Mouse (Mus musculus) erythroblast, embryonic 14.5 days (primary cell): ENCODE measurements around the gene Xrn1. TPM values are rescaled to one million over a fixed set of nuclear protein-coding genes. Genes with fewer than 3 reads are reported as not detected.
"Not testable (repeated sequence)": the region's sequence is repeated elsewhere in the genome, so short reads cannot be mapped to it uniquely, and the experiment has no call there.

Source experiments
- H3K27me3 ChIP-seq: 2 replicates; pipeline ENCODE4 v1.6.1; 2012; ENCODE audit warnings: inconsistent platforms; ENCODE audit not compliant: control insufficient read depth
- H3K36me3 ChIP-seq: 2 replicates; pipeline ENCODE4 v1.6.1; 2012; ENCODE audit warnings: mild to moderate bottlenecking, inconsistent platforms; ENCODE audit not compliant: control insufficient read depth
- H3K4me1 ChIP-seq: 2 replicates; pipeline ENCODE4 v1.6.1; 2012; ENCODE audit warnings: inconsistent platforms; ENCODE audit not compliant: control insufficient read depth
- H3K4me3 ChIP-seq: replicated peaks from 2 replicates; pipeline ENCODE3; 2012; ENCODE audit warnings: moderate library complexity, mild to moderate bottlenecking, inconsistent platforms
- H3K9me3 ChIP-seq: 2 replicates; pipeline ENCODE4 v1.6.1; 2012; ENCODE audit warnings: low read length, inconsistent platforms, mixed read lengths; ENCODE audit not compliant: control insufficient read depth
- GATA1 ChIP-seq: IDR thresholded peaks from 2 replicates; pipeline ENCODE4 v1.6.1; 2012; ENCODE audit warnings: low read length, inconsistent platforms, mixed read lengths
- TAL1 ChIP-seq: IDR thresholded peaks from 3 replicates; pipeline ENCODE4 v1.6.1; 2012; ENCODE audit warnings: low read length, inconsistent platforms, mixed read lengths
- polyA plus RNA-seq: library from polyadenylated mRNA; stranded (reverse); fragments of >175 nt; gene quantifications from 2 replicates; pipeline ENCODE4 v1.2.3, GENCODE M21; 2012

Gene Xrn1
- polyA plus RNA-seq = 0.03 and 0.21 TPM in 2 replicates

- Histone ChIP-seq H3K4me1 (peaks cover 32% of the 10 kb centered on the region), H3K9me3 (no peaks in the 10 kb centered on the region), H3K4me3 (peak within 1 kb of the TSS; percentile 87), H3K36me3 (peaks cover 25% of the 10 kb centered on the region), H3K27me3 (no peaks in the 10 kb centered on the region)
- no peak for TF ChIP-seq TAL1
- TF ChIP-seq GATA1 = no peak
Measured at GRCm38 (mm10) chr9:95954585-95955461, at the start of gene Xrn1. Gene Xrn1 (plus strand): TSS chr9:95954760.

GRCm38 (mm10) chr9:95932855-95933254, 21.7 kb upstream of the Xrn1 start:
- no peak for TF ChIP-seq GATA1
- TF ChIP-seq TAL1 = no peak
- peaks cover 9% of the 10 kb centered on the region for H3K36me3 ChIP-seq
- H3K9me3 ChIP-seq = no peaks in the 10 kb centered on the region
- H3K4me1 ChIP-seq = peaks cover 4% of the 10 kb centered on the region
- H3K4me3 ChIP-seq = no peak overlapping the region
- H3K27me3 ChIP-seq = no peaks in the 10 kb centered on the region

- H3K4me3 ChIP-seq = peak overlapping the region; percentile 87
Measured at GRCm38 (mm10) chr9:95953658-95954057, 902 bp upstream of the Xrn1 start.

GRCm38 (mm10) chr9:95954226-95954584, 355 bp upstream of the Xrn1 start:
- H3K9me3 ChIP-seq = no peaks in the 10 kb centered on the region
- TF ChIP-seq TAL1 = no peak
- no peaks in the 10 kb centered on the region for H3K27me3 ChIP-seq
- peaks cover 27% of the 10 kb centered on the region for H3K4me1 ChIP-seq
- H3K36me3 ChIP-seq = peaks cover 20% of the 10 kb centered on the region
- H3K4me3 ChIP-seq = peak overlapping the region; percentile 87

More at GRCm38 (mm10) chr9:95953658-95954057, 902 bp upstream of the Xrn1 start:
- Histone ChIP-seq H3K27me3 (no peaks in the 10 kb centered on the region), H3K36me3 (peaks cover 15% of the 10 kb centered on the region), H3K9me3 (no peaks in the 10 kb centered on the region), H3K4me1 (peaks cover 25% of the 10 kb centered on the region)
- no peak for TF ChIP-seq TAL1
- TF ChIP-seq GATA1 = no peak

GRCm38 (mm10) chr9:95957611-95958010, 3.1 kb downstream of the Xrn1 start:
- no peaks in the 10 kb centered on the region for H3K27me3 ChIP-seq
- no peak for TF ChIP-seq GATA1
- TF ChIP-seq TAL1 = no peak

GRCm38 (mm10) chr9:95958041-95958730, 3.6 kb downstream of the Xrn1 start:
- no peak overlapping the region for H3K4me3 ChIP-seq
- H3K4me1 ChIP-seq = peaks cover 32% of the 10 kb centered on the region
- H3K36me3 ChIP-seq = peaks cover 27% of the 10 kb centered on the region
- TF ChIP-seq GATA1 = no peak
- no peak for TF ChIP-seq TAL1
- H3K9me3 ChIP-seq = no peaks in the 10 kb centered on the region
- no peaks in the 10 kb centered on the region for H3K27me3 ChIP-seq

More at GRCm38 (mm10) chr9:95957611-95958010, 3.1 kb downstream of the Xrn1 start:
- Histone ChIP-seq H3K4me3 (no peak overlapping the region), H3K9me3 (no peaks in the 10 kb centered on the region), H3K4me1 (peaks cover 32% of the 10 kb centered on the region), H3K36me3 (peaks cover 27% of the 10 kb centered on the region)

- Histone ChIP-seq H3K4me1 (peaks cover 28% of the 10 kb centered on the region), H3K36me3 (peaks cover 27% of the 10 kb centered on the region)
- not testable (repeated sequence) for H3K9me3 ChIP-seq, H3K27me3 ChIP-seq, H3K4me3 ChIP-seq
Measured at GRCm38 (mm10) chr9:95958731-95959105, 4.2 kb downstream of the Xrn1 start.

- no peak overlapping the region for H3K4me3 ChIP-seq
- no peaks in the 10 kb centered on the region for H3K27me3 ChIP-seq
- no peaks in the 10 kb centered on the region for H3K9me3 ChIP-seq
- peaks cover 30% of the 10 kb centered on the region for H3K36me3 ChIP-seq
- TF ChIP-seq TAL1 = no peak
- TF ChIP-seq GATA1 = no peak
- H3K4me1 ChIP-seq = peaks cover 24% of the 10 kb centered on the region
Measured at GRCm38 (mm10) chr9:95959246-95959645, 4.7 kb downstream of the Xrn1 start.

- H3K4me3 ChIP-seq = no peak overlapping the region
- TF ChIP-seq GATA1 = no peak
- TF ChIP-seq TAL1 = no peak
- peaks cover 24% of the 10 kb centered on the region for H3K4me1 ChIP-seq
- no peaks in the 10 kb centered on the region for H3K27me3 ChIP-seq
- no peaks in the 10 kb centered on the region for H3K9me3 ChIP-seq
- peaks cover 36% of the 10 kb centered on the region for H3K36me3 ChIP-seq
Measured at GRCm38 (mm10) chr9:95959732-95960428, 5.3 kb downstream of the Xrn1 start.
